Mouse (Mus musculus): ENCODE results near the gene Gm13695. TPM values are rescaled to one million over a fixed set of nuclear protein-coding genes. Genes with fewer than 3 reads are reported as not detected.
"Not testable (repeated sequence)": the region's sequence is repeated elsewhere in the genome, so short reads cannot be mapped to it uniquely, and the experiment has no call there.

The Gm13695 gene
- total RNA-seq, 2 experiments from 2014 or later, result not detected

DNA sequence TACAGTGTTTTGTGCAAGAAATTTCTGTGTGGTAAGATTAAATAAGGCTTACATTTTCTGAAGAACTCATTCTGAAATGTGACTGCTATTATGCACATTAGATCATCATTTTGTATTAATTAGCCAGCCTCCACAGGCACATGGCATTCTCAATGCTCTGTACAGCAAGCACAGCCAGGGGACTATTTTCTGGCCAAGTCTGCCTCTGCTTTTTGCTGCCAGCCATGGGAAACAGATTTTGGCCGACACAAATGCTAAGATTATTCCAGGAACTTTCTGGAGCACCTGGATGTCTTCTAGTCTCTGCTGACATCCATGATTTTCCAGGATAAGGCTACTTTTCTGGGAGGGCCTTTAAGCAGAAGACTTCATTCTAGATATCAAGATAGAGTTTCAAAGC is 41.8 kb downstream of the Gm13695 start:
- TF ChIP-seq CTCF (conservative IDR thresholded peaks at IDR 0.05), result no peak
- DNase-seq (ENCODE audit: low spot score in 2 of 2), result peak; percentile 54 to 70

GRCm38 (mm10) chr2:84009818-84010217 is 42.7 kb downstream of the Gm13695 start:
- TF ChIP-seq CTCF (conservative IDR thresholded peaks at IDR 0.05), result no peak
- no peak overlapping the region for H3K4me3 ChIP-seq
- no peak for DNase-seq (ENCODE audit: low spot score in 2 of 2)
- peak overlapping the region; percentile 88 for H3K27ac ChIP-seq

More for the DNA sequence above, 41.8 kb downstream of the Gm13695 start:
- Histone ChIP-seq H3K4me3 (no peak overlapping the region), H3K27ac (peak overlapping the region; percentile 88)

DNA sequence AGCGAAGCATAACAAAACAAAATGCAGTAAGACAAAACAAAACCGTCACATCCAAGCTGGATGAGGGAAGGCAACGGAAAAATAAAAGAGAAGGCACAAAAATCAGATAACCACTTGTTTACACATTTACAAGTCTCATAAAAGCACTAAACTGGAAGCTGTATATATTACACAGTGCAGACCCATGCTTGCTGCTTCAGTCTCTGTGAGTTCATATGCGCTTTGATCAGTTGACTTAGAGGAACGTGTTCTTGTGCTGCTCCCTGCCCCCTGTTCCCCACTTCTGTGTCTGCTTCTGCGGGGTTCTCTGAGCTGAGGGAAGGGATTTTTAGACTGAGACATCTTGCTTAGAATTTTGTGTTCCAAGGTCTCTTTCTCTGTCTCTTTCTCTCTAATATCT is 47.5 kb downstream of the Gm13695 start:
- TF ChIP-seq CTCF (conservative IDR thresholded peaks at IDR 0.05), result no peak
- no peak for DNase-seq (ENCODE audit: low spot score in 2 of 2)
- no peak overlapping the region for H3K27ac ChIP-seq
- H3K4me3 ChIP-seq, result no peak overlapping the region

DNA sequence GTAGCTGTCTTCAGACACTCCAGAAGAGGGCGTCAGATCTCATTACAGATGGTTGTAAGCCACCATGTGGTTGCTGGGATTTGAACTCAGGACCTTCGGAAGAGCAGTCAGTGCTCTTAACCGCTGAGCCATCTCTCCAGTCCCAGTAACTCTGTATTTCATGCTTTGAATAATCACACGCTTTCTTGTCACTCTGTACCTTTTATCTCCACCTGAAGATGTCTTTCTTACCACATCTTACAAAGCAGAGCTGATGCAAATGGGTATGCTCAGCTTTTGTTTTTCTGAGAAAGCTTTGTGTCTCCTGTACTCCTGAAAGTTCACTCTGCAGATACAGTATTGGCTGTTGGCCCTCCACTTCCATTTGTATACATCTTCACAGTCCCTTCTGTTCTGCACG is 49.2 kb downstream of the Gm13695 start:
- H3K4me3 ChIP-seq; H3K27ac ChIP-seq; DNase-seq (ENCODE audit: low spot score in 2 of 2): not testable (repeated sequence)

- DNase-seq (ENCODE audit: low spot score in 2 of 2), result no peak
- no peak for TF ChIP-seq CTCF (conservative IDR thresholded peaks at IDR 0.05)
- Histone ChIP-seq H3K27ac (no peak overlapping the region), H3K4me3 (no peak overlapping the region)
These were observed 51.2 kb downstream of the Gm13695 start for GRCm38 (mm10) chr2:84018330-84018729.

Other genes with a start within 250 kb of the Gm13695 start
- gene Itgav, start 242.9 kb upstream of the Gm13695 start, total RNA-seq (2021), result 10 to 100 TPM; 68.7 to 69.5 TPM
- gene Fam171b, start 154.7 kb upstream of the Gm13695 start, total RNA-seq (2021), result 100 to 1,000 TPM; 196 to 206 TPM
- gene Zswim2, start 26.1 kb upstream of the Gm13695 start, total RNA-seq (2021), result not detected
- gene Gm13698, start 11.6 kb upstream of the Gm13695 start, total RNA-seq (2021), result 1 to 10 TPM; 2.0 to 2.1 TPM
- gene Gm13693, start 5.8 kb upstream of the Gm13695 start, total RNA-seq (2021), result 1 to 10 TPM; 2.0 to 2.1 TPM
- gene Gm13696, start 5.8 kb downstream of the Gm13695 start, total RNA-seq (2021), result 1 to 10 TPM; 2.0 to 2.1 TPM
- gene Gm13694, start 11.6 kb downstream of the Gm13695 start, total RNA-seq (2021), result 1 to 10 TPM; 2.0 to 2.1 TPM
- gene Gm13697, start 17.4 kb downstream of the Gm13695 start, total RNA-seq (2021), result 1 to 10 TPM; 2.0 to 2.1 TPM
- 1 to 10 TPM; 2.0 to 2.1 TPM for gene Gm13691, start 23.2 kb downstream of the Gm13695 start, total RNA-seq (2021)

Measured in layer of hippocampus, adult 2 months (tissue).